Mouse (Mus musculus) kidney, postnatal 25 days (tissue): ENCODE results near the gene Atad5.
"Not testable (repeated sequence)": the region's sequence is repeated elsewhere in the genome, so short reads cannot be mapped to it uniquely, and the experiment has no call there.

Source experiments
- DNase-seq, 2 experiments: peaks; one replicate each; pipeline ENCODE4 v3.0.0; 2021; ENCODE audit warnings: mixed read lengths in 2 of 2

Atad5 gene

DNA sequence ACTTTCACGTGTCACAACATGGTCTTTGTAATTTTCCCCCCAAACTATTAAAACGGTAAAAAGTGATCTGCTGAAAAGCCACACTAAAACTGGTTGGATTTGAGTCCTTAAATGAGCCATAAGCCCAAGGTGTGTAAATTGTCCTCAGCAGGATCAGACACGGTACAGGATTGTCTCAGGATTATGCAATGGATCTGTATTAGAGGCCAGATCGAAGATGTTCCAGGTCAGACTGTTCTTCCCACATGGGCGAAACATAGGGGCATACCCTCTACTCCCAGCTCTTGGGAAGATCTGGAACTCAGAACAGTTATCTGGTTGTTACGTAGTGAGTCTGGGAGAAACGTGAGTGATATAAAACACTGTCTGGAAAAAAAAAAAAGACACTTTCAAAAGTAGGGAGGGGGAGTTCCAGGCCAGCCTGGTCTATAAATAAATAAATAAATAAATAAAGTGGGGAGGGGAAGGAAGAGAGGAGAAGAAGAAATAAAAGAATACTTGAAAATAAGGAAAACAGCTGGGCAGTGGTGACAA lies 7.3 kb upstream of the Atad5 start:
- DNase-seq, result no peak

- no peak for DNase-seq
Measured at GRCm38 (mm10) chr11:80085356-80086055, 3.7 kb upstream of the Atad5 start.

DNA sequence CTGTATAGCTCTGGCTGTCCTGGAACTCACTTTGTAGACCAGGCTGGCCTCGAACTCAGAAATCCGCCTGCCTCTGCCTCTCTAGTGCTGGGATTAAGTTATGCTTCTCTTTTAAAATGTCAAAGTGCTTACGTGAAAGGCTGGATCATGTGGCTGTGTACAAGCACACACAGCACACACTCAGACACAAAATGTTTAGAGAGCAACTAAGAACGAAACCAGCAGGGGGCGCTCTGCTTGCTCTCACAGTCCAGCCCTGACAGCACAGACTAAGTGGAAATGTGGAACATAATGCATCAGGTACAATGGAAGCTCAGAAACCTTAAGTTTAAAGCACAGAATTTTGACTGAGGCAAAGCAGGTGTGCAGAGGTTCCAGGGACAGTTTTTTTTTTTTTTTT lies 2.4 kb upstream of the Atad5 start:
- peak; percentile 88 to 97 for DNase-seq

DNA sequence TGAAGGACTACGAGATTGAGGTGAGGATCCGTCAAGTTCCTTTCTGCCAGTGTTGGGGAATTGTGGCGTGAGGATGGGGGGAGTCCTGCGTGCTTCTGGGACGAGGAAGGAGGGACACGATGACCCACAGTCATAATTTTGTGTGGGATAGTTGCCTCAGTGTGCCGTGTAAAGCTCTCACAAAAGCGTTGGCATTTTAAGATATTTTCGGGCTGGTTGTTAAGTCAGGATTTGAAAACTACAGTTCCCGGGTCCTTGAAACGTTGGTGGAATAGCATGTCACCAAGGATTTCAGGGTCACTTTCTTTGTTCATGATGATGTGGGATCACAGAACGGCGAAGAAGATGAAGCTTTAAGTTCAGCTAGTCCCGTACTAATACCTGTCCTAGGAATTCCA lies 616 bp downstream of the Atad5 start:
- DNase-seq, result no peak

DNA sequence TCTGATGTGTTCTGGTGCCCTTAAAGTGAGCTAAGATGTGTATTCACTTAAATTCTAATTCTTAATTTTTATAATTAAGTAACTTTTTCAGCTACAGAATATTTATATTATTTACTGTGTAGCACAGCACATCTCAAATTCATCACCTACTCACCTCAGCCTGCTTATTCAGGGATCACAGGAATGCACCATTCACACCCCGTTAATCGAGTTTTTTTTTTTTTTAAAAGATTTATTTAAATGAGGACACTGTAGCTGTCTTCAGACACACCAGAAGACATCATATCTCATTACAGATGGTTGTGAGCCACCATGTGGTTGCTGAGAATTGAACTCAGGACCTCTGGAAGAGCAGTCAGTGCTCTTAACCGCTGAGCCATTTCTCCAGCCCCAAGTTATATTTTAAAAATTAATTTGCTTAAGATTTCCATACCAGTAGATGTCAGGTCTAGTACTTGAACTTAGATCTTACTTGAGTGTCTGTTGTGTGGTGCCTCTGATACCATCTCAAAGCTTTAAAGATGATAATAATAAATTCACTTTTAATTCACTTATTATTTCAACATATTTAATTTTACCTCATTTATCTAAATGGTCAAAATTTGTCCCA lies 1.5 kb downstream of the Atad5 start:
- DNase-seq, result no peak

DNA sequence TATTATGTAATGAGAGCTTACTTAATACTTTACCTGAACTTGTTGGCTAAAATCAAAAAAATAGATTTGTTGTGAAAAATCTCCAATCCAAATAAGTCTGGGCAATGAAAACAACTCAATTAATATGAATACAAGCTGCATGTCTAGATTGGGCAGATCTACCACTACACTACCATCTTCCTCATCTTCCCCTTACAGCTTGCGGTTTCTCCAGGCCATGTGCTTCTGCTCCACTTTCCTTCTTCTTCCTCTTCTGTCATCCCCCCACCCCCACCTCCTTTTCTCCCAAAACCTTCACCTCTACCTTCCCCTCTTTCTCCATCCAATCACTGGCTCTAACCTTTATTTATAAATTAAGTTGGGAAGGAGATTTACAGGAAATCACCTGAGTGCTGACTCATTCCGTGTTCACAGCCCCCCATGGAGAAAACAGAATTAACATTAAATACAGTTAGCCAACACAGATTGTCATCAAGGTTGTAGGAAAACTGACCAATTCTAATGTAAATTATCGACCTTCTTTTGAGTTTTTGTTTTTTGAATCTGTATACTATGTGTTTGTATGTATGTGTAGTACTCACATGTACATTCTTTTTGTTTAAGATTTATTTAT lies 9.3 kb downstream of the Atad5 start:
- DNase-seq, result no peak

- DNase-seq, result no peak
Measured at GRCm38 (mm10) chr11:80101298-80101697, 12.1 kb downstream of the Atad5 start.

- no peak for DNase-seq
Measured at GRCm38 (mm10) chr11:80104407-80104806, 15.2 kb downstream of the Atad5 start.

DNA sequence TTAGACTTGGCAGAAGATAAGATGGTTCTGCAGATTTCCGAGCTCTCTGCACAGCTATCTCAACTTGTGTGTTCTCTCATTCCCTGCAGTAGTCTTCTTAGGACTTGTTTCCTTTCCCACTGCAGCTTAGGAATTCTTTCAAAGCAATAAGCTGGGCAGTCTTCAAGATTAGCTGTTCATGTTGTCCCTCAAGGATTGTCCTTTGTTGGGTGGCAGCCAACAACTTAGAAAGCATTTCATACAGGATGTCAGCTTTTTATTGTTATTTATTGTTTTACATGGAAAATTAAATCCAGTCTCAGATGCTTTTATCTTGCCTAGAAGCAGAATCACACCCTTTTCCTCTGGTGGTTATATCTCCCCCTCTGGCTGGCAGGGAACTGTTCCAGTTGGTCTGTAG lies 27.2 kb downstream of the Atad5 start:
- peak in 1 of 2 experiments; percentile 54 for DNase-seq

- DNase-seq, result no peak
Measured at GRCm38 (mm10) chr11:80132050-80132449, 42.9 kb downstream of the Atad5 start.

DNA sequence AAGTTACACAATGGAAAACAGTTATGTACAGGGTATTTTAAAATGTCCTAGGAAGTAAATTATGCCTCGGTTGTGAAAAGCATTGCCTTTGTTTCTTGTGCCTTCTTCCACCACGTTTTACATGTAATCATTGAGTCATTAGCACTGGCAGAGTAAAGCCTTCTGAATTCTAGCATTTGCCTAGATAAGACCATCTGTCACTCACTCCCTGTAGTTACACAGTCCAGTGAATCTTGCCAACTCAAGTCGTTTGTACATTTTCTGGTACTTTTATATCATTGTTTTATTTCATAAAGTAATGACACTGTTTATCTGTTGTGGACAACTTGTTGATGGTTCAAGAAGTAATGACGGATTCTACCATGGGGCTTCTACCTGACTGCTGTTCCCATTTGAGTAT lies 45.5 kb downstream of the Atad5 start:
- DNase-seq, result no peak

DNA sequence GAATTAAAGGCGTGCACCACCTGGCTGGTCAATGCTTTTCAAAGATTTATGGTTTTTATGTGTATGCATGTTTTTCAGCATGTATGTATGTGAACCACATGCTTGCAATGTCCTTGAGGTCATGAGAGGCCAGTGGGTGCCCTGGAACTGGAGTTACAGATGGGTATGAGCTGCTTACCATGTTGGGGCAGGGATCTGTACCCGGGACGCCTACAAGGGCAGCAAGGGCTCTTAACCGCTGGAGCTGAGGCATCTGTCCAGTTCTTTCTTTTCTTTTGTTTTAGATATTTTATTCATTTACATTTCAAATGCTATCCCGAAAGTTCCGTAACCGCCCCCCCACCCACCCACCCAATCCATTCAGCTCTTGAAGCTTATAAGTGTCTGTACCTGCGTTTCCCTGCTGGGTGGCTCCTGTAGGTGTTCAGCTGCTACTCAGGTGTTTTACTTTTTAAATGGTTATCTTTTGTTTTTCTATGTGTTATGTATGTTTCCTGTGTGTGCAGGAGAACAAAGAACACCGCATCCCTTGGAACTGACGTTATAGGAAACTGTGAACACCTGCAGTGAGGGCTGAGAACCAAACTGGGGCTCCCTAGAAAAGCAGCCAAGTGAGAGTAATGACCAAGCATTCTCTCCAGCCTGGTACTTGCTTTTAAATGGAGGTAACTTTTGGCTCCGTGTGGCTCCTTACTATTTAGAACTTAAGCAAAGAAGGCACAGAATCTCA lies 46.9 kb downstream of the Atad5 start:
- no peak for DNase-seq

- no peak for DNase-seq
Measured at GRCm38 (mm10) chr11:80136786-80137185, 47.6 kb downstream of the Atad5 start.

- no peak for DNase-seq
Measured at GRCm38 (mm10) chr11:80137773-80138172, 48.6 kb downstream of the Atad5 start.

- DNase-seq, result peak; percentile 79 to 88
Measured at GRCm38 (mm10) chr11:80141825-80142521, 52.8 kb downstream of the Atad5 start, which contains the start of gene Tefm. Gene Tefm, minus strand, starts transcription at chr11:80142175.

GRCm38 (mm10) chr11:80142872-80143271 lies 53.7 kb downstream of the Atad5 start:
- peak in 1 of 2 experiments; percentile 53 for DNase-seq

- peak; percentile 36 to 70 for DNase-seq
Measured at GRCm38 (mm10) chr11:80145787-80146275, 56.6 kb downstream of the Atad5 start.

DNA sequence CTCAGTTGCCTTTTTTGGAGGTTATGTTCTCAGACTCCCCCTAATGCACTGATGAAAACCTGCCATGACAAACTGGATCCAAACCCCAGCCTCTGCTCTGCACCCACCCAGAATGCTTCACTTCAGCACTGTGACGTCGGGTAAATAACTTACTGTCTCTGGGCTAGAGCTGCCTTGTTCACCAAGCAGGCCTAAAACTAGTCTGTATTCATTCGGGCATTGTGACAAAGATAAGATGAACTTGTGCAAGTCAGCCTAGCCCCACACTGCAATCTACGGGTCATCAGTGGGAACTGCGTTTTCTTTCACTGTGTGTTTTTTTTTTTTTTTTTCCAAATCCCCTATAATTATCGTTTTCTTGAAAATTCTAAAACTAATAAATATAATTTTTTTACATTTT lies 58.5 kb downstream of the Atad5 start:
- DNase-seq, result no peak

DNA sequence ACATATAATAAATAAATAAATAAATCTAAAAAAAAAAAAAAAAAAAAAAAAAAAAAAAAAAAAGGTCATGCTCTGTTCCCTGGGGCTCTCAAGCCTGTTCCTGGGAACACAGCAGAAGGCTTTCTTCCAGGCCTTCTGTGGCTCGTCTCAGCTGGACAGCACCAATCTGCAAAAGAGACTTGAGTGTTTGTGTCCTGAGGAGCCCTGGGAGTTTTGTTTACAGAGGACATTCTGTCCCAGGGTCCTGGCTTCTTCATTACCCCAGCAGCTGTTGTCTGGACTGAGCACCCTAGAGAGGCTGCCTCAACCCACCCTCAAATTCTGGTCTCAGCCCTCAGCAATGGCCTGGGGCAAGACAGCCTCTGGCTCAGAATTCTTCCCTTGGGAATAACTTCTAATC lies 59.1 kb downstream of the Atad5 start:
- peak in 1 of 2 experiments; percentile 77 for DNase-seq

DNA sequence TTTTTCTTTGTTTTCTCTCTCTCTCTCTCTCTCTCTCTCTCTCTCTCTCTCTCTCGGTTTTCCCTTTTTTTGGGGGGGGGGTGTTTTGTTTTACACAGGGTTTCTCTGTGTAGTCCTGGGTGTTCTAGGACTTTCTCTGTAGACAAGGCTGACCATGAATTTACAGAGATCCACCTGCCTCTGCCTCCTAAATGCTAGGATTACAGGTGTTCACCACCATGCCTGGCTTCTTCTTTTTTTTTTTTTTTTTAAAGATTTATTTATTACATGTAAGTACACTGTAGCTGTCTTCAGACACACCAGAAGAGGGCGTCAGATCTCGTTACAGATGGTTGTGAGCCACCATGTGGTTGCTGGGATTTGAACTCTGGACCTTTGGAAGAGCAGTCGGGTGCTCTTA lies 59.8 kb downstream of the Atad5 start:
- DNase-seq, result not testable (repeated sequence)

DNA sequence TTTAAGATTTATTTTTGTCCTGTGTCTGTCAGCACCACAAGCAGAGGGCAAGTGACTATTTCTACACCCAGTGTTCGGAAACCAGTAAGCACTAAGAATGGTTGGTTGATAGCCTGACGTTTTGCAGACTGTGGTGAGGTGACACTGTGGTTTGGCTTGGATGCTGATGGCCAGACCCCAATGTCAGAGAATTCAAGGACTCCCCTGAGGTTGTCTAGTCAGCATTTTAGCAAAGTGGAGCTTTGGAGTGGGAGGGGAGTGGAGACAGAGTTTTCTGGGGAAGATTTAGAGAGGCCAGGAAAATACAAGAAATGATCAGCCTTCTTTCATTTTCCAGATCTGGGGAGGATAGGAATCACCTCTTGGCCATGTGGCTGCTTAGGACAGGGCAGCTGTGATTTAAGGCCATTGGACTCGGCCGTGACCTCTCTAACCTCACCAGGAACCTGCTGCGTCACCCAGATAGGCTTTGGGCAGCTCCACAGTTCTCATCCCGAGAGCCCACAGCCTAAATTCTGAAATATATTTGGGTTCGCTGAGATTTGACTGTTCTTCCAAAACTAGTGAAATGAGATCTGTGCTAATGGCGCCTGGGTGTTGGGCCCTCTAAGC lies 60.3 kb downstream of the Atad5 start:
- peak in 1 of 2 experiments; percentile 54 for DNase-seq

- no peak for DNase-seq
Measured at GRCm38 (mm10) chr11:80150566-80150965, 61.4 kb downstream of the Atad5 start.
